Mouse (Mus musculus) forebrain, embryonic 14.5 days (tissue): ENCODE results near the gene 1700020N01Rik. TPM values are rescaled to one million over a fixed set of nuclear protein-coding genes. Genes with fewer than 3 reads are reported as not detected.

Experiments
- ATAC-seq: fragments of 200-750 bp; cut with Nextera tagmentation; 2 replicates; pipeline ENCODE4 v1.8.0; 2017; ENCODE audit warnings: mild to moderate bottlenecking, moderate library complexity
- DNase-seq: peaks from one replicate; pipeline ENCODE4 v3.0.0-alpha.2; 2015; ENCODE audit warnings: low spot score
- H3K27ac ChIP-seq: fragments of 300-500 bp; sonication (generic); 2 replicates; pipeline ENCODE4 v1.5.1; 2014; ENCODE audit warnings: low read depth, mild to moderate bottlenecking, control low read depth, low read length, moderate library complexity
- H3K27me3 ChIP-seq: fragments of 300-500 bp; sonication (generic); replicated peaks from 2 replicates; pipeline ENCODE4 v1.6.1; 2014; ENCODE audit warnings: low read length, control low read depth, mixed read lengths; ENCODE audit not compliant: control insufficient read depth, insufficient read depth
- H3K36me3 ChIP-seq: fragments of 300-500 bp; sonication (generic); 2 replicates; pipeline ENCODE4 v1.6.1; 2014; ENCODE audit warnings: low read length, control low read depth; ENCODE audit not compliant: control insufficient read depth, insufficient read depth
- H3K4me1 ChIP-seq: fragments of 300-500 bp; sonication (generic); 2 replicates; pipeline ENCODE4 v1.6.1; 2014; ENCODE audit warnings: antibody characterized with exemption, low read length, control low read depth; ENCODE audit not compliant: control insufficient read depth, insufficient read depth
- H3K4me2 ChIP-seq: fragments of 300-500 bp; sonication (generic); 2 replicates; pipeline ENCODE4 v1.6.1; 2014; ENCODE audit warnings: mild to moderate bottlenecking, control low read depth, low read length
- H3K4me3 ChIP-seq: fragments of 300-500 bp; sonication (generic); 2 replicates; pipeline ENCODE4 v1.5.1; 2014; ENCODE audit warnings: low read depth, low read length, control low read depth
- H3K9ac ChIP-seq: fragments of 300-500 bp; sonication (generic); 2 replicates; pipeline ENCODE4 v1.6.1; 2014; ENCODE audit warnings: mild to moderate bottlenecking, low read length, control low read depth, moderate library complexity
- H3K9me3 ChIP-seq: fragments of 300-500 bp; sonication (generic); replicated peaks from 2 replicates; pipeline ENCODE4 v1.6.1; 2016; ENCODE audit warnings: low read length, control low read depth, mixed read lengths; ENCODE audit not compliant: control insufficient read depth
- WGBS: fragments of 180-500 bp; shearing (Covaris S2); extraction: QIAGEN DNeasy Blood & Tissue Kit; methylation state at CpG from one replicate; pipeline ENCODE4 v1.1.7; 2014; 5-methylcytosine and 5-hydroxymethylcytosine counted together
- polyA plus RNA-seq: library from polyadenylated mRNA; unstranded; fragments of >200 nt; fragmentation: Nextera tagmentation; extraction: Ambion mirVana; gene quantifications from 2 replicates; pipeline ENCODE4 v1.2.1, GENCODE M21; 2014

The 1700020N01Rik gene
- not detected in 2 replicates for polyA plus RNA-seq

- no peak within 1 kb of the TSS for H3K4me3 ChIP-seq
- no peak within 1 kb of the TSS for H3K27ac ChIP-seq
- ATAC-seq (no peak), DNase-seq (no peak)
- H3K4me2 ChIP-seq = no peak within 1 kb of the TSS
- no peak within 1 kb of the TSS for H3K9ac ChIP-seq
- H3K27me3 ChIP-seq = no peaks in the 10 kb centered on the region
- H3K4me1 ChIP-seq = no peaks in the 10 kb centered on the region
- no peaks in the 10 kb centered on the region for H3K36me3 ChIP-seq
- no peaks in the 10 kb centered on the region for H3K9me3 ChIP-seq
- 94% methylated on average over 22 of the region's 22 CpGs for WGBS
These were observed at the start of gene 1700020N01Rik for GRCm38 (mm10) chr10:21592896-21593380. TSS of gene 1700020N01Rik (plus strand) at chr10:21593145.

DNA sequence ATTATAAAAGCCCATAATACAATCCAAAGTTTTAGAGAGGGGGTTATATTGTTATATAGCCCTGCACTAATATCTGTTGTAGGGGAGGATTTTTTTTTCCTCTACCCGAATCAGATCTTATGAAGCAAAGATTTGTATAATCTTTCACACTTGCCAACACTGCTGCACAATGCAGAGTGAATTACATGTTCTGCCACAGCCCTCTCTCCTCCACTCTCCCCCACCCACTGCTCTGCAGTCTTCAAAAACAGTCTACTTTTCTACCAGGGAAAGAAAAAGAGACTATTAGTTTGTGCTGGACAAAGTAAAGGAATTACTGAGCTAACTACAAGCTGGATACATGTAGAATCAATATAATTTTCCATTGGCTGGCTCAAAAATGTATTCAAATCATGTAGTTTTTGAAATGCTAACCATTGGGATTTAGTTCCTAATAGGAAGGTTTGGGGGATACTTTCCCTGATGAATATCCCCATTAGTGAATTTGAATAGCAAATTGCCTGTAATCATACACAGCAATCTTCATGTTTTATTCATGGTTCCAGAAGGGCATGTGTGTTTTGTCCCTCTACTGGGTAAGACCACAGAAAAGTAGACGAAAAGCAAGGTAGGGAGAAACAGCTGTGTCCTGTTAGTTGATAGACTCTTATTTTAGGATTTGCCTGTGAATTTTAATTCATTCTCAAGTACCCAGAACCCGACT, 49.2 kb upstream of the 1700020N01Rik start:
- DNase-seq = peak; percentile 69

GRCm38 (mm10) chr10:21544721-21545120, 48.2 kb upstream of the 1700020N01Rik start:
- Histone ChIP-seq H3K27me3 (no peaks in the 10 kb centered on the region), H3K4me3 (no peak overlapping the region), H3K9me3 (no peaks in the 10 kb centered on the region), H3K36me3 (no peaks in the 10 kb centered on the region), H3K4me2 (no peak overlapping the region), H3K9ac (no peak overlapping the region), H3K27ac (no peak overlapping the region), H3K4me1 (peaks cover 4% of the 10 kb centered on the region; the same call in 1 of the 2 replicates)
- ATAC-seq = no peak
- 92% methylated on average over 4 of the region's 4 CpGs for WGBS
- no peak for DNase-seq

More for the DNA sequence above, 49.2 kb upstream of the 1700020N01Rik start:
- Histone ChIP-seq H3K4me1 (peaks cover 4% of the 10 kb centered on the region; the same call in 1 of the 2 replicates), H3K4me2 (no peak overlapping the region), H3K9me3 (no peaks in the 10 kb centered on the region), H3K27me3 (no peaks in the 10 kb centered on the region), H3K36me3 (no peaks in the 10 kb centered on the region), H3K9ac (no peak overlapping the region), H3K27ac (no peak overlapping the region), H3K4me3 (no peak overlapping the region)
- WGBS = 30% methylated on average over 3 of the region's 3 CpGs
- peak; percentile 86 for ATAC-seq

GRCm38 (mm10) chr10:21545446-21545845, 47.5 kb upstream of the 1700020N01Rik start:
- H3K27me3 ChIP-seq = no peaks in the 10 kb centered on the region
- no peaks in the 10 kb centered on the region for H3K36me3 ChIP-seq
- no peak overlapping the region; the same call in 1 of the 2 replicates for H3K27ac ChIP-seq
- no peak overlapping the region for H3K4me3 ChIP-seq
- H3K9ac ChIP-seq = no peak overlapping the region
- peaks cover 4% of the 10 kb centered on the region; the same call in 1 of the 2 replicates for H3K4me1 ChIP-seq
- H3K4me2 ChIP-seq = no peak overlapping the region
- 60% methylated on average over 6 of the region's 6 CpGs for WGBS
- no peak for ATAC-seq
- DNase-seq = peak; percentile 19
- no peaks in the 10 kb centered on the region for H3K9me3 ChIP-seq

DNA sequence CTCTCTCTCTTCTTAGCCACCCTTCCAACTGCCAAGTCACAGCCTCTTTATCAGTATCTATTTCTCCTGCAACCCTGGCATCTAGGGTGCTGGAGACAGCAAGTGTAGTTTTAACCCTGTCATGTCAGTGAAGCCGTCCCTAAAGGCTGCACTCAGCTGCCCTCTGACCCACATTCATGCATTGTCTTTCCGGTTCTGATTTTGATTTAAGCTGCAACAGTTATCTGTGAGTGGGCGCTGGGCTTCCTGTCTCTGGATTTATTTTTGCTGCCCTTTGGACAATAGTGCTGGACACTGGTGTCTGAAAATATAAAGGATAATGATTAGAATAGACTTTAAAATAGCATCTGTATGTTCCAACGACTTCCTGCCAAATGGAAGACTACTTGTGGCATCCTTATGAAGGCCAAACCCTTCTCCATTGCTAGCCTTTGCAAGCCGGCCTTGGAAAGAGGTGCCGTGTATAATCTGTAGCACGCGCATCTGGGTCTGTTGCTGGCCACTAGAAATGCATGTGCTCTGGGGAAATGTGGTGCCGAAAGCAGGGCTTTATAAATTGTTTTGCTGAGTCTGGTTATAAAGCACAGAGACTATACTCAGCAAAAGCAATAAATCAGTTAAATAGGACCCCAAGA, 44.0 kb upstream of the 1700020N01Rik start:
- no peak overlapping the region for H3K27ac ChIP-seq
- 84% methylated on average over 9 of the region's 9 CpGs for WGBS
- H3K4me2 ChIP-seq = no peak overlapping the region
- H3K9me3 ChIP-seq = no peaks in the 10 kb centered on the region
- H3K9ac ChIP-seq = no peak overlapping the region
- H3K4me1 ChIP-seq = peaks cover 4% of the 10 kb centered on the region; the same call in 1 of the 2 replicates
- no peaks in the 10 kb centered on the region for H3K27me3 ChIP-seq
- no peak overlapping the region for H3K4me3 ChIP-seq
- no peaks in the 10 kb centered on the region for H3K36me3 ChIP-seq
- ATAC-seq = no peak
- DNase-seq = no peak

DNA sequence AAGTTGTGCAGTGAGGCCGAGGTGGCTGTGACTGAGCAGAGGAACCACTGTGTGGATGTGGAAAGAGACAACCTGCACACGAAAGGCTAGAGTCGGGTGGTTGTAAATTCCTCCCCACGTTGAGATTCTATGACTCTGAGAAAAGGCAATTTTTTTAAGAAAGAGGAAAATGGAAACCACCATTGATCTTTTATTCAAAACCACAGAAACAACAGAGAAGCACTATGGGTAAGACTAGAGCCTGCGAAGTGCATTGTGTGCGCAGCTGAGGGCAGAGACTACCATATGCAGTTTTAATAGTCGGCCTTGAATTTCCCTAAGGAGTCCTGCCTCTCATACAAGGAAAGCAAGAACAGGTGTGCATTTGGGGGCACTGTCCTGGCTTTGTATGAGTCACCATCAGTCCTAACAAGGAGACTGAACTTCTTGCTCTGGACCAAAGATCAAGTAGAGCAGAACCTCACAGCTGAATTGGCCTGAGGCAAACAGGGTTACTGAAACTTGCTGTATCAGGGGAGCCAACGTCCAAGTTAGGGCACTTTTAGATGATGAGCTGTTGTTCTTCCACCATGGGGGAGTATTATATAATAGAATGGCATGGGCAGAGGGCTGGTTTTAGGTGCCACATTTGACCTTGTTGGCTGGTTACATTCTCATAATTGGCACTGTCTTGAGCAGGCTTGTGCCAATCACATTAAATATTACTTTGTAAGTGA, 39.8 kb upstream of the 1700020N01Rik start:
- DNase-seq (no peak), ATAC-seq (no peak)
- Histone ChIP-seq H3K4me3 (no peak overlapping the region), H3K9me3 (no peaks in the 10 kb centered on the region), H3K27me3 (no peaks in the 10 kb centered on the region), H3K36me3 (no peaks in the 10 kb centered on the region), H3K4me1 (no peaks in the 10 kb centered on the region), H3K4me2 (no peak overlapping the region), H3K27ac (no peak overlapping the region), H3K9ac (no peak overlapping the region)
- 90% methylated on average over 8 of the region's 8 CpGs for WGBS

DNA sequence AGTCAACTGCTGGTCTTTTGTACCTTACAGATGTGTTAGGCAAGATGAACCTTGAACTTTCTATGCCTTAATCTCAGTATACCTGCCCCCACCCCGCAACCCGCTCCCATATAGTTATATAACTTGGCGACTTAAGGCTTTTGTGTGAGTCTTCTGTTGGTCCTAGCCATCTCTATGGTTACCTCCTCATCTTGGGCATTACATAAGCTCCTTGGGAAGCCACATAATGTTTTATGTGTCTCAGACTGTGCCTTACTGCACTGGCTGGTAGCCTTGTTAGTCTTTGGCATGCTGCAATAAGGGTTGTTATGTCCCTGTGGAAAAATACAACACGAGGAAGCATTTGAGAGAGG, 39.3 kb upstream of the 1700020N01Rik start:
- DNase-seq (no peak), ATAC-seq (no peak)
- H3K4me3 ChIP-seq = no peak overlapping the region
- no peaks in the 10 kb centered on the region for H3K27me3 ChIP-seq
- H3K4me2 ChIP-seq = no peak overlapping the region
- H3K9ac ChIP-seq = no peak overlapping the region
- H3K36me3 ChIP-seq = no peaks in the 10 kb centered on the region
- H3K27ac ChIP-seq = no peak overlapping the region
- no peaks in the 10 kb centered on the region for H3K4me1 ChIP-seq
- 88% methylated on average over 4 of the region's 4 CpGs for WGBS
- H3K9me3 ChIP-seq = no peaks in the 10 kb centered on the region

DNA sequence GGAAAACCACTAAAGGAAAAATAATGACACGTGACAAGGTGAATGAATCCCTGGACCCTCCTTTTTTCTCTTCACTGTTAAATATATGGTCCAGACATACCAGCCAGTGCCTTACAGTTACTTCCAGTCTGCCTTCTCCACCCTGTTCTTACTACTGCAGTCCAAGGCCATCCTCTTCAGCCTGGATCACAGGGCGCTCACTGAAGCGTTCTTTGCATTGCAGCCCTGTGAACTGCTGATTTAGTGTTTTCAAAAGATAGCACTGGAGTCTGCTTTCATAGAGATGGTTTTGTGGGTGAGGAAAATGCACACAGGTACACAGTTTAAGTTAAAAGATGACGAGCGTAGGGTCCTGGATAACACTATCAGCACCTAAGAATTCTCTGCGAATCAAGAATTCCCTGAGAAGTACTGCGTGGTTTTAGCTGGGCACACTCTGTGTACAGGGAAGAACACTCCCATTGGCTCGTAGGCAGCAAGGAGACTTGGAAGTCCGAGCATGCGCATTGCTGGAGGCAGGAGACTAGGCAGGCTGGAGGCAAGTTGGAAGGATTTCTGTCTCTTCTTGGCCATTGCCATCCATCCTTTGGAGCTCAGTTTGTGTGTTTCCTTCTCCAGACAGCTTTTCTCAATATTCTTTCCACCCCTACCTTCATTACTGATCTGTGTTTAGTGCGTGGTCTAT, 37.9 kb upstream of the 1700020N01Rik start:
- Histone ChIP-seq H3K36me3 (no peaks in the 10 kb centered on the region), H3K27me3 (no peaks in the 10 kb centered on the region), H3K27ac (no peak overlapping the region), H3K4me2 (no peak overlapping the region), H3K9ac (no peak overlapping the region), H3K4me3 (no peak overlapping the region), H3K9me3 (no peaks in the 10 kb centered on the region), H3K4me1 (no peaks in the 10 kb centered on the region)
- no peak for DNase-seq
- ATAC-seq = no peak
- 87% methylated on average over 11 of the region's 11 CpGs for WGBS
